Mouse (Mus musculus) intestine, embryonic 14.5 days (tissue): ENCODE measurements around the gene Nat8f2. TPM values are rescaled to one million over a fixed set of nuclear protein-coding genes. Genes with fewer than 3 reads are reported as not detected.
A peak's percentile ranks its signal among the peaks of the same experiment; 100 is the strongest.
"Not testable (repeated sequence)": the region's sequence is repeated elsewhere in the genome, so short reads cannot be mapped to it uniquely, and the experiment has no call there.

Experiments
- ATAC-seq: fragments of 200-750 bp; cut with Nextera tagmentation; replicated peaks from 2 replicates; pipeline ENCODE4 v1.8.0; 2017; ENCODE audit warnings: low read depth, moderate number of reproducible peaks, moderate TSS enrichment, moderate library complexity; ENCODE audit not compliant: low FRiP score, low TSS enrichment
- DNase-seq: peaks from one replicate; pipeline ENCODE4 v3.0.0-alpha.2; 2018; ENCODE audit warnings: low spot score
- H3K27ac ChIP-seq: fragments of 300-500 bp; sonication (generic); 2 replicates; pipeline ENCODE4 v1.5.1; 2014; ENCODE audit warnings: low read depth, mild to moderate bottlenecking, control low read depth
- H3K27me3 ChIP-seq: fragments of 300-500 bp; sonication (generic); replicated peaks from 2 replicates; pipeline ENCODE4 v1.6.1; 2014; ENCODE audit warnings: low read length, control low read depth; ENCODE audit not compliant: control insufficient read depth, insufficient read depth
- H3K36me3 ChIP-seq: fragments of 300-500 bp; sonication (generic); 2 replicates; pipeline ENCODE4 v1.6.1; 2014; ENCODE audit warnings: low read length, control low read depth; ENCODE audit not compliant: control insufficient read depth, insufficient read depth
- H3K4me1 ChIP-seq: fragments of 300-500 bp; sonication (generic); replicated peaks from 2 replicates; pipeline ENCODE4 v1.6.1; 2014; ENCODE audit warnings: low read length, control low read depth, mixed read lengths; ENCODE audit not compliant: control insufficient read depth, insufficient read depth
- H3K4me2 ChIP-seq: fragments of 300-500 bp; sonication (generic); 2 replicates; pipeline ENCODE4 v1.6.1; 2014; ENCODE audit warnings: low read length
- H3K4me3 ChIP-seq: fragments of 300-500 bp; sonication (generic); 2 replicates; pipeline ENCODE4 v1.5.1; 2014; ENCODE audit warnings: low read depth, low read length, control low read depth, mixed read lengths
- H3K9ac ChIP-seq: fragments of 300-500 bp; sonication (generic); 2 replicates; pipeline ENCODE4 v1.6.1; 2014; ENCODE audit warnings: mild to moderate bottlenecking, low read length
- H3K9me3 ChIP-seq: fragments of 300-500 bp; sonication (generic); 2 replicates; pipeline ENCODE4 v1.6.1; 2016; ENCODE audit warnings: low read length, control low read depth; ENCODE audit not compliant: control insufficient read depth
- WGBS: fragments of 180-500 bp; shearing (Covaris S2); extraction: QIAGEN DNeasy Blood & Tissue Kit; methylation state at CpG from one replicate; pipeline ENCODE4 v1.1.7; 2014; 5-methylcytosine and 5-hydroxymethylcytosine counted together
- polyA plus RNA-seq: library from polyadenylated mRNA; unstranded; fragments of >200 nt; fragmentation: Nextera tagmentation; extraction: Ambion mirVana; gene quantifications from 2 replicates; pipeline ENCODE4 v1.2.1, GENCODE M21; 2014

Gene Nat8f2
- 0.09 TPM in 1 of 2 replicates, not detected in the other for polyA plus RNA-seq

- ATAC-seq, H3K36me3 ChIP-seq, H3K27me3 ChIP-seq, H3K9ac ChIP-seq, H3K27ac ChIP-seq, H3K4me2 ChIP-seq, H3K9me3 ChIP-seq, H3K4me3 ChIP-seq, H3K4me1 ChIP-seq, DNase-seq: not testable (repeated sequence)
- 68% methylated on average over 5 of the region's 5 CpGs for WGBS
These were observed at the start of gene Nat8f2 for GRCm38 (mm10) chr6:85869006-85869405. Nat8f2 (minus strand) TSS chr6:85869158.

GRCm38 (mm10) chr6:85918341-85918740 lies 49.4 kb upstream of the Nat8f2 start:
- WGBS = 92% methylated on average over 3 of the region's 3 CpGs
- not testable (repeated sequence) for H3K27me3 ChIP-seq

GRCm38 (mm10) chr6:85916596-85916995 lies 47.6 kb upstream of the Nat8f2 start:
- Histone ChIP-seq H3K4me3 (peak overlapping the region; percentile 69), H3K9ac (peak overlapping the region; percentile 71), H3K4me1 (peaks cover 9% of the 10 kb centered on the region; the same call in 1 of the 2 replicates), H3K27me3 (no peaks in the 10 kb centered on the region), H3K9me3 (no peaks in the 10 kb centered on the region), H3K27ac (0 out of 2 replicates have a peak overlapping the region, but pooled peaks have one; percentile 77), H3K36me3 (peaks cover 4% of the 10 kb centered on the region), H3K4me2 (peak overlapping the region; percentile 87)
- WGBS = 77% methylated on average over 6 of the region's 6 CpGs
- ATAC-seq = no peak
- no peak for DNase-seq

More at GRCm38 (mm10) chr6:85918341-85918740, 49.4 kb upstream of the Nat8f2 start:
- not testable (repeated sequence) for ATAC-seq, H3K4me3 ChIP-seq, H3K9ac ChIP-seq, H3K4me1 ChIP-seq, H3K27ac ChIP-seq, DNase-seq, H3K9me3 ChIP-seq, H3K4me2 ChIP-seq
- peaks cover 17% of the 10 kb centered on the region for H3K36me3 ChIP-seq

- Histone ChIP-seq H3K9ac (peak within 1 kb of the TSS; percentile 71), H3K4me3 (peak within 1 kb of the TSS; percentile 69), H3K27ac (peak within 1 kb of the TSS; percentile 77), H3K4me2 (peak within 1 kb of the TSS; percentile 87)
- H3K27me3 ChIP-seq, H3K36me3 ChIP-seq, H3K4me1 ChIP-seq, H3K9me3 ChIP-seq: not testable (repeated sequence)
- DNase-seq (peak; percentile 94), ATAC-seq (peak; percentile 97)
- under 1% methylated on average over 58 of the region's 61 CpGs for WGBS
These were observed 46.9 kb upstream of the Nat8f2 start, which contains the start of gene Nat8f1 for GRCm38 (mm10) chr6:85915539-85916513. Nat8f1 (minus strand) TSS chr6:85915687.

GRCm38 (mm10) chr6:85915141-85915538 lies 46.2 kb upstream of the Nat8f2 start:
- WGBS = 6% methylated on average over 11 of the region's 11 CpGs
- peak overlapping the region; percentile 71 for H3K9ac ChIP-seq
- H3K27ac ChIP-seq = peak overlapping the region; percentile 77
- H3K27me3 ChIP-seq = no peaks in the 10 kb centered on the region
- no peaks in the 10 kb centered on the region for H3K36me3 ChIP-seq
- H3K9me3 ChIP-seq = no peaks in the 10 kb centered on the region
- no peak for DNase-seq
- H3K4me2 ChIP-seq = peak overlapping the region; percentile 87
- peaks cover 9% of the 10 kb centered on the region; the same call in 1 of the 2 replicates for H3K4me1 ChIP-seq
- peak overlapping the region; percentile 69 for H3K4me3 ChIP-seq
- ATAC-seq = 0 out of 2 replicates have a peak, but pooled peaks have one; percentile 7

- Histone ChIP-seq H3K27ac (no peak within 1 kb of the TSS), H3K4me2 (no peak within 1 kb of the TSS), H3K4me3 (no peak within 1 kb of the TSS), H3K27me3 (no peaks in the 10 kb centered on the region), H3K9ac (no peak within 1 kb of the TSS), H3K9me3 (no peaks in the 10 kb centered on the region), H3K36me3 (no peaks in the 10 kb centered on the region), H3K4me1 (peaks cover 9% of the 10 kb centered on the region; the same call in 1 of the 2 replicates)
- ATAC-seq = no peak
- WGBS = 75% methylated on average over 3 of the region's 3 CpGs
- no peak for DNase-seq
These were observed 42.6 kb upstream of the Nat8f2 start, which contains the start of gene Tprkb for GRCm38 (mm10) chr6:85911587-85911986. Tprkb (plus strand) TSS chr6:85911865.

- H3K9ac ChIP-seq = no peak overlapping the region
- WGBS = 97% methylated on average over 1 of the region's 1 CpGs
- H3K4me1 ChIP-seq = peaks cover 3% of the 10 kb centered on the region; the same call in 1 of the 2 replicates
- ATAC-seq (no peak), DNase-seq (no peak)
- H3K4me3 ChIP-seq = no peak overlapping the region
- no peaks in the 10 kb centered on the region for H3K27me3 ChIP-seq
- H3K4me2 ChIP-seq = no peak overlapping the region
- H3K36me3 ChIP-seq = no peaks in the 10 kb centered on the region
- H3K27ac ChIP-seq = no peak overlapping the region
- no peaks in the 10 kb centered on the region for H3K9me3 ChIP-seq
These were observed 40.7 kb upstream of the Nat8f2 start for GRCm38 (mm10) chr6:85909704-85910103.

- Histone ChIP-seq H3K27me3 (no peaks in the 10 kb centered on the region), H3K36me3 (no peaks in the 10 kb centered on the region), H3K4me1 (no peaks in the 10 kb centered on the region), H3K27ac (no peak overlapping the region), H3K9ac (no peak overlapping the region), H3K9me3 (no peaks in the 10 kb centered on the region), H3K4me2 (no peak overlapping the region), H3K4me3 (no peak overlapping the region)
- WGBS = 71% methylated on average over 3 of the region's 3 CpGs
- DNase-seq (no peak), ATAC-seq (no peak)
These were observed 39.4 kb upstream of the Nat8f2 start for GRCm38 (mm10) chr6:85908341-85908740.
